Mouse (Mus musculus): ENCODE measurements around the gene Prkd2.

Gene Prkd2

DNA sequence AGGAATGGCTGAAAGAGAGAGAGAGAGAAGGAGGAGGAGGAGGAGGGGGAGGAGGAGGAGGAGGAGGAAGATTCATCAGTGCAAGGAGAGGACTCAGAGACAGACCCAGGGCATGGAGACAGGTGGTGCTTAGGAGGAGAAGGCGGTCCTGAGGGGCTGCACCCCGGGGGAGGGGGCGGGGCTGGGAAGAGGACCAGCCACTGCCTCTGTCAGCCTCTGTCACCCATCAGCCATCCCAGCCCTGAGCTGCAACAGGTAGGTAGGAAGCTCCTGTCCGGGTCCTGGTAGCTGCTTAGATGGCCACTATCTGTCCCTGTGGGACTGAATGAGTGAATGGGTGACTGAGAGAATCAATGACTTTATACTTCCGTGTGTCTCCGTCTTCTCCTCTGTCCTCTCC lies 50.9 kb downstream of the Prkd2 start:
- no peak for DNase-seq (ENCODE audit: low read depth, low spot score)

- DNase-seq (ENCODE audit: low read depth, low spot score), result no peak
Observed at GRCm38 (mm10) chr7:16894279-16894678, 51.6 kb downstream of the Prkd2 start.

DNA sequence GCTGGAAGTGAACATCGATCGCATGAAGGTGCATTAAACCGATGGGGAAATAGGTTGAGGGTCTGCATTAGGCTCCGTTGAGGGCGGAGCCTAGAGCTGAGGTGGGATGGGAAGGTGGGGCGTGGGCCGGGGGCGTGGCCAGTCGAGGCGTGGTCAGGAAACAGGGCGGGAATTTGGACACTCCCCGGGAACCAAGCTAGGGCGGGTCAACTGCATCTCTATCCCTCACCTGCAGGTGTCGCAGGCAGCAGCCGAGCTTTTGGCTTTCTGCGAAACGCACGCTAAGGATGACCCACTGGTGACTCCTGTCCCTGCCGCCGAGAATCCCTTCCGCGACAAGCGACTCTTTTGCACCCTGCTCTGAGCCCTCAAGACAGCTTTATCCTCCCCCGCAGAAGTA lies 52.3 kb downstream of the Prkd2 start:
- DNase-seq (ENCODE audit: low read depth, low spot score), result peak; percentile 87

DNA sequence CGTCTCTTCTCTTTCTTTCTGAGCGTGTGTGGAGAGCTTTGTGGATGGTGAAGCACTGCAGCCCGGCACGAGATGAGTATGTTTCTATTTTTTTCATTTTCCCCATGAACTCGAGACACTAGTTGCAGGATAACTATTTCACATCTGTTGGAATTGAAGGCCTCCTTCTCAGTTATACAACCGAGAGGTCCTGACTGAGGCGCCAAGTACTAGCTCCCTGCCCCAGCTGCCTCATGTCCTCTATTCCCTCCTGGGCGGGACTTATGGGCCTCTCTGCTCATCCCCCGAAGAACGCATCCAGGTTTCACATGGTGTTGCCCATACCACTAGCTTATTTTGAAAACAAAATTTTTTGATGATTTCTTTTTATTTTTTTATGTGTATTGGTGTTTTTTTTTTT lies 52.8 kb downstream of the Prkd2 start:
- no peak for DNase-seq (ENCODE audit: low read depth, low spot score)

DNA sequence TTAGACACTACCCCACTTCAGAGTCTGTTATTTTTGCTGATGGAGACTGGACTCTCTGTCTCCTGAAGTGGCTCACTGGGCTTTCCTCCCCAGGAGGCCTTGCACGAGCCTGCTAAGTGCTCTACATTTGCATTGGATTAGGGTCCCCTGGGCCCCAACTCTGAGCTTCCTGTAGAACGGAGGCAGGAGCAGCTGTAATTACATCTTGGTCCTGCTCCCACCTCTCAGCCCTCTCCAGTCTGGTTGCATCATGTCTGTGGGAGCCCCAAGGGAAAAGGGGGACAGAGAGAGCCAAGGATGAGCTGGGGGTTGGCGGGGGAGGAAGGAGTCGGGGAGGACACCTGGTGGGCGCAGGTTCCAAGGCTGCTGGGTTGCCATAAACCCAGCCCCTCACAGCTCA lies 57.8 kb downstream of the Prkd2 start:
- DNase-seq (ENCODE audit: low read depth, low spot score), result no peak

DNA sequence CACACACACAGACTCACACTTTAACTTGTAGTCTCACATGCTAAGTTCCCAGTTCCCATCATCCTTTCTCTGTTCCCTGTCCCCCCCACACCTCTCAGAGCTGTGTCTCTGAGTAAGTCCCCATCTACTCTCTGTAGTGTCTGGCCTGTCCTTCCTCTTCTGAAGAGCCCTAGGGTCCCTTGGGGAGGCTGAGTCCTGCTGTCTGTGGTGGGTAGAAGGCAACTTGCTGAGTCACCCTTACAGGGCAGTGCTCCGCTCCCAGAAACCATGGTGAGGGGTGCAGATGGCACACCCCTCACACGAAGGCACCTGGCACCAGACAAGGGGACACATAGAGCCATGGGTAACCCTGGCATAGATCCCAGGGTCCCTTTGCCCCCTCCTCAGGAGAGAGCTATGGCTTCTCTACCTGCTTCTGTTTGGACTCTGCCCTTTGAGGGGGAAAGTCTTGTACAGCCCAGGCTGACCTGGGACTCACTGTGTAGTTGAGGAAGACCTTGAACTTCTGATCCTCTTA lies 60.8 kb downstream of the Prkd2 start:
- no peak for DNase-seq (ENCODE audit: low read depth, low spot score)

DNA sequence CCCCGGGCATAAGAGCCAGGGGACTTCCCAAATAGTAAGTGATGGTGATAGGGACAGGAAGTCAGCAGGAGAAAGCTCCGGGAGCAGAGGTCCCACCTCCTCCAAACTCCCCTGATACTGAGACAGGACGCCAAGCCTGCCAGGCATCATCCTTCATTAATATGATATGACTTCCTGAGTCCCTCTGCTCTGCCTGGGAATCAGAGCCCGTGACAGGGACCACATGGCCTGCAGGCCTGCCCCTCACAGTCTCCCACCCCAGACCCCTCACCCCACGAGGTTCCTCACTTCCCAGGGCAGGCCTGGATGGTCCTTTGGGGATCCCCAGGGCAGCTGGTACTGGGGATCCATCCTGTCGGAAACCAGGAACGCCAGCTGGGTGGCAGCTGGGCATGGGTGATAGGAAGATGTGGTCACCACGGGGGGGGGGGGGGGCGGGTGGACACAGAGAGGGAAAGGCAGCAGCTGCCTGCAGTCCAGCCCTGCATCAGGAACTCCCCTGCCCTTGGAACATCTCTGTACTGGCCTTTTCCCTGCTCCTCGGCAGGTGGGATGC lies 61.5 kb downstream of the Prkd2 start:
- no peak for DNase-seq (ENCODE audit: low read depth, low spot score)

DNA sequence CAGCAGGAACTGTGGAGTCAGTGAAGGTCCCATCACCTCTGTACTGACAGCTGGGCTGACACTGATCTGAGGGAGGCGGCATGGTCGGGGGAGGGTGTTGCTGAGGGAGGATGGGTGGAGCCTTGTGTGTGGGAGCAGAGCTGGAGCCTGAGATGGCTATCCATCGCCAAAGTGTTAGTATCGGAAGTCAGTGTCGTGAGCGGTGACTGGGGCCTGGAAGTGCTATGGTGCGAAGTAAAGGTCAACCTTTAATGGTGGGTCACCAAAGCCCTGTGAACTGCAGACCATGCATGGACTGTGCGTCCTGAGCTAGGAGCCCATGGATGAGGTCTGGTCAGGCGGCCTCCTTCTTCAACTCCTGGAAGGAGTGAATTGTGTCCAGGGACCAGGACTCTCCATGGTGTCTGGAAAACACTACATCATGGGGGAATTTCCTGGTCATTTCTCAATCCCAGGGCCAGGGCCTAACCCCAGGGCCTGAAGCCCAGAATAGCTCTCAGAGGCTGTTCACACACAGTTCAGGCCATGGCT lies 62.9 kb downstream of the Prkd2 start:
- no peak for DNase-seq (ENCODE audit: low read depth, low spot score)

DNA sequence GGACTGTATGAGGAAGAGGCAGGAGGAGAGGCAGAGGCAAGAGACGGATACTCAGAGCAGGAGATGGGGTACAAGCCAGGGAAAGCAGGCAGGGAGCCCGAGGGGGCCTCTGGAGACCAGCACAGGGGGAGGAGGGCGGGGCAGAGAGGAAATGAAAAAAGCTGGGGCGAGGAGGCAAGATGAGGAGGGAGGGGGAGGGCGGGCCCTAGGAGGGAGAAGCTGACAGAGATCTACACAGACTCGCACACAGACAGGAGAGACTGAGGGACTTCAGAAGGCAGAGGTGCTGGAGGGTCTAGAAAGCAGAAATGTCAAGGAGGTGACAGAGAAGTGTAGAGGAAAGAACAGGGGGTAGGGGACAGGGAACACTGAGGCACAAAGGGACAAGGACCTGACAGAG lies 63.6 kb downstream of the Prkd2 start, which contains the start of gene Ptgir:
Ptgir (plus strand) TSS at position 210 of the 400 bp plus-strand sequence.
- no peak for DNase-seq (ENCODE audit: low read depth, low spot score)

- no peak for DNase-seq (ENCODE audit: low read depth, low spot score)
Observed at GRCm38 (mm10) chr7:16906889-16907559, 64.3 kb downstream of the Prkd2 start.

DNA sequence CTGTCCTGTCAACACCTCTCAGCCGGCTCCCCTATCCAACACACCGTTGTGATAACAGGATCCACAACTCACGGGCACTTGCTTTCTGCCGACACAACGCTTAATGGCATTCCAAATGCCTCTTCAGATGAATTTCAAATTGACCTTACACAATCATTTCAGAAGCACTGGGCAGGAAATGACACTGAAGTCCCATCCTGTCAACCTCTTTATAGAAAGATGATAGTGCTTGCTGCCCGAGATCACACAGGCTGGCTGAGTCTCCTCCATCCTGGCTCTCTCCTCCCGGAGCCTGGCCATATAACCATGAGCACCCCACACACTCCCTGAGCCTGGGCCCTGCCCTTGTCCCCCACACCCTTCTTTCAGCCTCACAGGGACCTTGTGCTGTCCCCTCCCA lies 65.1 kb downstream of the Prkd2 start:
- DNase-seq (ENCODE audit: low read depth, low spot score), result no peak

DNA sequence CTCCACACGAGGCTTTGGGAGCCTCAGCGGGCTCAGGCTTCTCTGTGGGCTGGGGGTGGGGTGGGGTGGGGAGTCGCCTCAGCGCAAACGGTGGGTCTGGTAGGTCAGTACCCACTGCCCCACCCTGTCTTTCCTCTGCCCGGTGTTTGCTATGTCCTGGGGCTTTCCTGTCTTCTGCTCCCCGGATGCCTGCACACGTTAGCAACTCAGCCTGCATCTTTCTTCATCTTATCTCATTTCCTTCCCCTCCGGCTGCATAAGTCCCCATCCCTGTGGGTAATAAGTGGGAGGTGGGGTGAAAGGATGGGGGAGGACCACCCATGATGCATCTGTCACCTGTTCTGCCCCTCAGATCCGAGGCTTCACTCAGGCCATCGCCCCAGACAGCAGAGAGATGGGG lies 65.7 kb downstream of the Prkd2 start:
- no peak for DNase-seq (ENCODE audit: low read depth, low spot score)

DNA sequence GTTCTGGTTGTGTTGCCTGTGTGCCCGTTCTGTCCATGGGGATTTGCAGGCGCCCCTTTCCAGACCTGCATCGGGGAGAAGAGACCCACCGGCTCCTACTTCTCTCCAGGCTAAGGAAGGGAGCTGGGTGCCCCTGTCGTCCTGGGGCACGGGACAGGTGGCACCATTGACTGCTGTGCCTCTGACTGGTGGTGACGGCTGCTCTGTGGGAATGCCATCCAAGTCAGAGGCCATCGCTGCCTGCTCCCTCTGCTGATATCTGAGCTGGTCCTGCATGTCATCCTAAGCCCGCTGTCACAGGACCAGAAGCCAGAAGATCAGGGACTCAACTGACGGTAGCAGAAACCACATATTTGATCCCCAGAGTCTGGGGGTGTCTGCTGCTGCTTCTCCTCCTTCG lies 66.2 kb downstream of the Prkd2 start:
- DNase-seq (ENCODE audit: low read depth, low spot score), result no peak

DNA sequence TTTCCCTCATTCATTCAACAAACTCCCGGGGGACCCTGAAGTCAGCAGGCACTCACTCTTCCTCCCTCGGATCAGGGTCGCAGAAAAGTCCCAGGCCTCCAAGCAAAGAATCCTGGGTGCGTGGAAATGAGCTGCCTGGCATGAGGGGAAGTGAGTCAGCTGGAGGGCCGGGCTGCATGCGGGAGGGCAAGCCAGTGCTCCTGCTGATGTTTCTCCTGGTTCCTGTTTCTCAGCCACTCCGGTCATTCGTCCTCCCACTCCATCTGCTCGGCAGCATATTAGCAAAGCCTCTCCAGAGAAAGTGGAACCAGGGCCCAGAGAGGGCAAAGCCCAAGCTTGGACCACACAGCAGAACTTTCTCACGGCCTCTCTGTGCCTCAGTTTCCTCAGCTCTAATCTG lies 67.2 kb downstream of the Prkd2 start:
- DNase-seq (ENCODE audit: low read depth, low spot score), result no peak

GRCm38 (mm10) chr7:16911904-16912303 lies 69.2 kb downstream of the Prkd2 start:
- no peak for DNase-seq (ENCODE audit: low read depth, low spot score)

- no peak for DNase-seq (ENCODE audit: low read depth, low spot score)
Observed at GRCm38 (mm10) chr7:16912360-16912759, 69.7 kb downstream of the Prkd2 start.

DNA sequence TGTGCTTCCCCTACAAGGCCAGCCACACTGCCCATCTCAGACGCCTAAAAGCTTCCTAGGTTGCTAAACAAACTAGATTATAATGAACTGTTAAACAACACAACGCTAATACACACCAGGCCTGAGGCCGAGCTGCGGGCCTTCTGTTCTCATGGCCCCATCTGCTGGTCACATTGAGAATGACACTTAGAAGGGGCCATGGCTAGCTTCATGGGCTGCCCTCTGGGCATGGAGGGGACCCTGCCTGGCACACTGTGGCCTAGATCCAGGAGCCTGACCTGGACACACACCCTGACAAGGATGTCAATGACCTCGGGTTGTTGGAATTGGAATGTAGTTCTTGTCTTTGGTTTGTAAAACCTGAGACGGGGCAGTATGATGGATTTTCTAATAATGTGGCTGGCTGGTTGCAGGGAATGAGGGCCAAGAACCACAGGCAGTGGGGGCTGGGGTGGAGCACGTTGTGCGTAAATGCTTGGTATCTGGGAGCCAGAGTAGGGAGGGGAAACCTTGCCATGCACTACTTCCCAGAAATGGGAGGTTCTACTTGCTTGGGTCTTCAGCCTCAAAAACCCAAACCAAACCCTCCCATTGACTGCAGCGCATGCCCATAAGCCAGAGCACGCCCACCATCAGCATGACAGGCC lies 71.2 kb downstream of the Prkd2 start:
- DNase-seq (ENCODE audit: low read depth, low spot score), result peak; percentile 83

- DNase-seq (ENCODE audit: low read depth, low spot score), result no peak
Observed at GRCm38 (mm10) chr7:16914453-16915343, 72.0 kb downstream of the Prkd2 start.

DNA sequence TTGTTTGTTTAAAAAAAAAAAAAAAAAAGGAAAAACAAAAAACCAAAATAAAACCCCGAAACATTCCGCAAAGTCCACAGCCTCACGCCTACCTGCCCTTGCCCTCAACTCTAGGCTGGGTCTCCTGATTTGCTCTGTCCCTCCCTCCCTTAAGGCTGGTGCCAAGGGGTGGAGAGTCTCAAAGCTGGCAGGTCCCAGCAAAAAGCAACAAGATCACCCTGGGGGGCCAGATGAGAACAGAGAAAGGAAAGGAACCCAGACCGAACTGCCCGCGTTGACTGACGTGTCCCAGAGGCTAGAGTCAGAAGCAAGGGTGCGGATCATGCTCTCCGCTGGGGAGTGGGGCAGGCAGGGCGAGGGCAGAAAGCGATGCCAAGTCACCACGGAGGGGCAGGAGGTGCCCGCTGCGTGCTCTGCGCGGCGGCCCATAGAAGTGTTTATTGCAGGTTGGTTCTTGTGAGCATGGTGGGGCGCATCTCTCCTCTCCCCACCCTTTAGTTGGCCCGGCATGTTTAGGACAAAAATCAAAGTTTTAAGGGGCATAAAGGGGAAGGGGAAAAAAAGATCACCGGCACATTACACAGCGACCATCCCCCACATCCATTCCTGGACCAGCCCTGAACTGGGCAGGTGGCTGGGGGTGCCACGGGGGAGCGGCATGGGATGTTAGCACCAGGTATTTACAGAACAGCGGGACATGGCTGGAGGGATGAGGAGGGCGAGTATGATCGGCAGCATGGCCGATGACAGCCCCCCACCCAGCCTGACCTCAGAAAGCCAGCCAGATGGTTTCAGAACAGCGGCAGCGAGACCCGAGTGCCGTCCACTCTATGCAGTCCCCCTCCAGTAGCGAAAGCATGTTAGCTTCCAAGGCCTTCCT lies 73.0 kb downstream of the Prkd2 start:
- no peak for DNase-seq (ENCODE audit: low read depth, low spot score)

GRCm38 (mm10) chr7:16916342-16917265 lies 73.9 kb downstream of the Prkd2 start:
- DNase-seq (ENCODE audit: low read depth, low spot score), result no peak

Measured in mesoderm, embryonic 11.5 days (tissue).